Mouse (Mus musculus): ENCODE results near the gene Tas2r124. TPM values are rescaled to one million over a fixed set of nuclear protein-coding genes. Genes with fewer than 3 reads are reported as not detected.

Tas2r124 gene
- total RNA-seq (2014; rRNA removed; ENCODE audit: low replicate concordance) (not detected in 2 replicates), polyA plus RNA-seq (2015; fragmentation: Nextera tagmentation; extraction: Ambion mirVana) (not detected in 2 replicates)

GRCm38 (mm10) chr6:132754430-132754829, at the start of gene Tas2r124:
Gene Tas2r124 (plus strand): TSS chr6:132754730.
- DNase-seq (ENCODE audit: low spot score) (no peak), ATAC-seq (ENCODE audit: insufficient read depth, low read depth) (no peak)
- no peak within 1 kb of the TSS for H3K4me2 ChIP-seq (ENCODE audit: low read depth, low read length)
- no peak within 1 kb of the TSS for H3K9ac ChIP-seq (replicated peaks; ENCODE audit: low read depth, low read length)
- H3K4me3 ChIP-seq (ENCODE audit: low read depth, low read length), result no peak within 1 kb of the TSS
- TF ChIP-seq EP300 (IDR thresholded peaks at IDR 0.05; ENCODE audit: low read depth) (no peak), CTCF (IDR thresholded peaks at IDR 0.05; ENCODE audit: low read depth) (no peak)
- no peaks in the 10 kb centered on the region for H3K36me3 ChIP-seq (replicated peaks; ENCODE audit: control insufficient read depth, insufficient read depth, low read length)
- 74% methylated on average over 1 of the region's 1 CpGs for WGBS
- no peaks in the 10 kb centered on the region for H3K27me3 ChIP-seq (ENCODE audit: control insufficient read depth, insufficient read depth, low read length)
- H3K27ac ChIP-seq (ENCODE audit: low read depth), result no peak within 1 kb of the TSS
- H3K4me1 ChIP-seq (ENCODE audit: control insufficient read depth, insufficient read depth), result no peaks in the 10 kb centered on the region
- no peaks in the 10 kb centered on the region for H3K9me3 ChIP-seq (replicated peaks; ENCODE audit: control insufficient read depth, low read length)

DNA sequence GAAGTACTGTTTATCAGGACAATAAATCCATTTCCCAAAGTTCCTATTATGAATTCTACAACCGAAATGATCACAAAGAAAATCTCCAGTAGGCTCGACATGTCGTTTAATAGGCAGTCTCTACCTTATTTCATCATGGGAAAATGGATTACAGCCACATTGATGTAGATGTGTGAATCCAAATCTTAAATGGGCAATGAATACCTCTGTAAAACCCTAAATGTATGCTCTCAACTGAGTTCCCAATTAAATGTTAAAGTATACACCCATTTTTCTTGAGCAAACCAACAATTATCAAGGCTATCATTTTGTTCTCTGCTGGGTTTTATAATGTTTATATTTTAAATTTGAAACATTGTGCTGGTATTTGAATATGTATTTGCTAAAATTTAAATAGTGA, 42.7 kb upstream of the Tas2r124 start, which contains the start of gene Tas2r122:
TSS of gene Tas2r122 (minus strand) at position 101 of the 400 bp plus-strand sequence.
- Histone ChIP-seq H3K9me3 (replicated peaks; ENCODE audit: control insufficient read depth, low read length) (no peaks in the 10 kb centered on the region), H3K27me3 (ENCODE audit: control insufficient read depth, insufficient read depth, low read length) (no peaks in the 10 kb centered on the region), H3K27ac (ENCODE audit: low read depth) (no peak within 1 kb of the TSS), H3K4me3 (ENCODE audit: low read depth, low read length) (no peak within 1 kb of the TSS), H3K4me1 (ENCODE audit: control insufficient read depth, insufficient read depth) (no peaks in the 10 kb centered on the region), H3K4me2 (ENCODE audit: low read depth, low read length) (no peak within 1 kb of the TSS), H3K9ac (replicated peaks; ENCODE audit: low read depth, low read length) (no peak within 1 kb of the TSS), H3K36me3 (replicated peaks; ENCODE audit: control insufficient read depth, insufficient read depth, low read length) (no peaks in the 10 kb centered on the region)
- no peak for TF ChIP-seq EP300 (IDR thresholded peaks at IDR 0.05; ENCODE audit: low read depth)
- no peak for TF ChIP-seq CTCF (IDR thresholded peaks at IDR 0.05; ENCODE audit: low read depth)
- ATAC-seq (ENCODE audit: insufficient read depth, low read depth), result no peak
- DNase-seq (ENCODE audit: low spot score), result no peak
- WGBS, result 58% methylated on average over 3 of the region's 3 CpGs

- Histone ChIP-seq H3K4me2 (ENCODE audit: low read depth, low read length) (no peak within 1 kb of the TSS), H3K27me3 (ENCODE audit: control insufficient read depth, insufficient read depth, low read length) (no peaks in the 10 kb centered on the region), H3K4me1 (ENCODE audit: control insufficient read depth, insufficient read depth) (no peaks in the 10 kb centered on the region), H3K9me3 (replicated peaks; ENCODE audit: control insufficient read depth, low read length) (no peaks in the 10 kb centered on the region), H3K36me3 (replicated peaks; ENCODE audit: control insufficient read depth, insufficient read depth, low read length) (no peaks in the 10 kb centered on the region), H3K4me3 (ENCODE audit: low read depth, low read length) (no peak within 1 kb of the TSS), H3K27ac (ENCODE audit: low read depth) (no peak within 1 kb of the TSS), H3K9ac (replicated peaks; ENCODE audit: low read depth, low read length) (no peak within 1 kb of the TSS)
- ATAC-seq (ENCODE audit: insufficient read depth, low read depth) (no peak), DNase-seq (ENCODE audit: low spot score) (no peak)
- TF ChIP-seq CTCF (IDR thresholded peaks at IDR 0.05; ENCODE audit: low read depth) (no peak), EP300 (IDR thresholded peaks at IDR 0.05; ENCODE audit: low read depth) (no peak)
- 51% methylated on average over 2 of the region's 2 CpGs for WGBS
Observed at GRCm38 (mm10) chr6:132737935-132738334, 16.6 kb upstream of the Tas2r124 start, which contains the start of gene Tas2r115. Gene Tas2r115 (minus strand): TSS chr6:132738035.

DNA sequence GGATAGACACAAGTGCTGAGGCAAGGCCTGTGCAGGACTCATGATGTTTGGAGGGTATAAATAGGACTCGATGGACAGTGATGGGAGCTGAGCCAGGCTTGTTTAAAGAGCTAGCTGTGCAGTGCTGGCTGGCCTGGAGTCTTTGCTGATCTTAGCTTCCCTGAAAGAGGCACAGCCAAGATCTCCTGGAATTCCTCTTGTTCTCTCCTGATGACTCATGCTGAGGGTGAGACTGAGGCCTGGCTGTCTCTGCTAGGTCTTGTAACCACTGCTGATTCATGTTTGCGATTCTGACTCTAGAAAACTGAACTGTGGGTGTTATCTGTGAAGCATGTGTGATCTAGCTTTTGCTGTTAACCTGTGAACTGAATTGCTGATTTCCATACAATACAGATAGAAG, 4.3 kb upstream of the Tas2r124 start:
- WGBS, result 52% methylated on average over 2 of the region's 2 CpGs
- no peak for TF ChIP-seq EP300 (IDR thresholded peaks at IDR 0.05; ENCODE audit: low read depth)
- TF ChIP-seq CTCF (IDR thresholded peaks at IDR 0.05; ENCODE audit: low read depth), result no peak
- no peak overlapping the region for H3K4me2 ChIP-seq (ENCODE audit: low read depth, low read length)
- no peaks in the 10 kb centered on the region for H3K4me1 ChIP-seq (ENCODE audit: control insufficient read depth, insufficient read depth)
- H3K9ac ChIP-seq (replicated peaks; ENCODE audit: low read depth, low read length), result no peak overlapping the region
- no peaks in the 10 kb centered on the region for H3K36me3 ChIP-seq (replicated peaks; ENCODE audit: control insufficient read depth, insufficient read depth, low read length)
- no peaks in the 10 kb centered on the region for H3K27me3 ChIP-seq (ENCODE audit: control insufficient read depth, insufficient read depth, low read length)
- no peaks in the 10 kb centered on the region for H3K9me3 ChIP-seq (replicated peaks; ENCODE audit: control insufficient read depth, low read length)
- ATAC-seq (ENCODE audit: insufficient read depth, low read depth) (no peak), DNase-seq (ENCODE audit: low spot score) (no peak)
- H3K4me3 ChIP-seq (ENCODE audit: low read depth, low read length), result no peak overlapping the region
- H3K27ac ChIP-seq (ENCODE audit: low read depth), result no peak overlapping the region

- no peak within 1 kb of the TSS for H3K4me3 ChIP-seq (ENCODE audit: low read depth, low read length)
- whole genome bisulfite sequencing, result 91% methylated on average over 2 of the region's 2 CpGs
- no peaks in the 10 kb centered on the region; the same call in 1 of the 2 replicates for H3K9me3 ChIP-seq (replicated peaks; ENCODE audit: control insufficient read depth, low read length)
- H3K27me3 ChIP-seq (ENCODE audit: control insufficient read depth, insufficient read depth, low read length), result no peaks in the 10 kb centered on the region
- H3K27ac ChIP-seq (ENCODE audit: low read depth), result no peak within 1 kb of the TSS
- no peak within 1 kb of the TSS for H3K4me2 ChIP-seq (ENCODE audit: low read depth, low read length)
- no peaks in the 10 kb centered on the region for H3K36me3 ChIP-seq (replicated peaks; ENCODE audit: control insufficient read depth, insufficient read depth, low read length)
- H3K9ac ChIP-seq (replicated peaks; ENCODE audit: low read depth, low read length), result no peak within 1 kb of the TSS
- TF ChIP-seq CTCF (IDR thresholded peaks at IDR 0.05; ENCODE audit: low read depth) (no peak), EP300 (IDR thresholded peaks at IDR 0.05; ENCODE audit: low read depth) (no peak)
- no peak for DNase-seq (ENCODE audit: low spot score)
- ATAC-seq (ENCODE audit: insufficient read depth, low read depth), result no peak
- H3K4me1 ChIP-seq (ENCODE audit: control insufficient read depth, insufficient read depth), result no peaks in the 10 kb centered on the region
Observed at GRCm38 (mm10) chr6:132761831-132762230, 7.3 kb downstream of the Tas2r124 start, which contains the start of gene Tas2r102. Gene Tas2r102 (plus strand): TSS chr6:132762131.

- H3K9ac ChIP-seq (replicated peaks; ENCODE audit: low read depth, low read length), result no peak within 1 kb of the TSS
- H3K4me1 ChIP-seq (ENCODE audit: control insufficient read depth, insufficient read depth), result no peaks in the 10 kb centered on the region
- ATAC-seq (ENCODE audit: insufficient read depth, low read depth) (no peak), DNase-seq (ENCODE audit: low spot score) (no peak)
- no peaks in the 10 kb centered on the region for H3K27me3 ChIP-seq (ENCODE audit: control insufficient read depth, insufficient read depth, low read length)
- TF ChIP-seq CTCF (IDR thresholded peaks at IDR 0.05; ENCODE audit: low read depth) (no peak), EP300 (IDR thresholded peaks at IDR 0.05; ENCODE audit: low read depth) (no peak)
- no peak within 1 kb of the TSS for H3K4me2 ChIP-seq (ENCODE audit: low read depth, low read length)
- H3K4me3 ChIP-seq (ENCODE audit: low read depth, low read length), result no peak within 1 kb of the TSS
- H3K27ac ChIP-seq (ENCODE audit: low read depth), result no peak within 1 kb of the TSS
- no peaks in the 10 kb centered on the region for H3K36me3 ChIP-seq (replicated peaks; ENCODE audit: control insufficient read depth, insufficient read depth, low read length)
- H3K9me3 ChIP-seq (replicated peaks; ENCODE audit: control insufficient read depth, low read length), result no peaks in the 10 kb centered on the region
Observed at GRCm38 (mm10) chr6:132778062-132778461, 23.5 kb downstream of the Tas2r124 start, which contains the start of gene Tas2r136. Gene Tas2r136 (minus strand): TSS chr6:132778162.

Data from heart, postnatal 0 days (tissue).